Mouse (Mus musculus) activated CD4-positive, CD25-positive, alpha-beta regulatory T cell, adult 4 months (primary cell): ENCODE results near the gene Smco4. TPM values are rescaled to one million over a fixed set of nuclear protein-coding genes. Genes with fewer than 3 reads are reported as not detected.
A peak's percentile ranks its signal among the peaks of the same experiment; 100 is the strongest.
"Not testable (repeated sequence)": the region's sequence is repeated elsewhere in the genome, so short reads cannot be mapped to it uniquely, and the experiment has no call there.

Source experiments
- ATAC-seq: one replicate; pipeline ENCODE4 v1.8.0; 2017
- polyA plus RNA-seq, 2 experiments: library from polyadenylated mRNA; unstranded; fragments of 100-300 nt; shearing (Covaris generic); gene quantifications; one replicate each; pipeline ENCODE4 v1.2.1; 2017

Smco4 gene
- polyA plus RNA-seq, 2 experiments from 2014 or later, result 26.7 to 55.5 TPM

GRCm38 (mm10) chr9:15541735-15542354, 48.6 kb downstream of the Smco4 start:
- ATAC-seq, result peak; percentile 9

- peak; percentile 83 for ATAC-seq
Observed at GRCm38 (mm10) chr9:15550461-15550961, 57.3 kb downstream of the Smco4 start.

- not testable (repeated sequence) for ATAC-seq
Observed at GRCm38 (mm10) chr9:15551073-15551472, 57.8 kb downstream of the Smco4 start.

- no peak for ATAC-seq
Observed at GRCm38 (mm10) chr9:15551933-15552851, 59.0 kb downstream of the Smco4 start.

- no peak for ATAC-seq
Observed at GRCm38 (mm10) chr9:15553322-15553721, 60.1 kb downstream of the Smco4 start.

GRCm38 (mm10) chr9:15560451-15560850, 67.2 kb downstream of the Smco4 start:
- no peak for ATAC-seq

- no peak for ATAC-seq
Observed at GRCm38 (mm10) chr9:15562353-15562752, 69.1 kb downstream of the Smco4 start.

GRCm38 (mm10) chr9:15574750-15575454, 81.7 kb downstream of the Smco4 start:
- ATAC-seq, result no peak

GRCm38 (mm10) chr9:15578427-15578826, 85.2 kb downstream of the Smco4 start:
- no peak for ATAC-seq

- ATAC-seq, result no peak
Observed at GRCm38 (mm10) chr9:15578946-15579345, 85.7 kb downstream of the Smco4 start.

GRCm38 (mm10) chr9:15580176-15580575, 86.9 kb downstream of the Smco4 start:
- ATAC-seq, result peak; percentile 40

- peak; percentile 40 for ATAC-seq
Observed at GRCm38 (mm10) chr9:15582026-15582425, 88.8 kb downstream of the Smco4 start.

- no peak for ATAC-seq
Observed at GRCm38 (mm10) chr9:15584209-15584608, 91.0 kb downstream of the Smco4 start.

GRCm38 (mm10) chr9:15585956-15586355, 92.7 kb downstream of the Smco4 start:
- no peak for ATAC-seq

- ATAC-seq, result peak; percentile 59
Observed at GRCm38 (mm10) chr9:15587157-15587854, 94.1 kb downstream of the Smco4 start.

GRCm38 (mm10) chr9:15594148-15594547, 100.9 kb downstream of the Smco4 start:
- no peak for ATAC-seq

Other genes starting within 250 kb of the Smco4 start
- 10 to 100 TPM; 23.7 to 33.2 TPM for gene Med17, start 213.5 kb upstream of the Smco4 start, polyA plus RNA-seq
- gene Taf1d, start 187.2 kb upstream of the Smco4 start, polyA plus RNA-seq, result 100 to 1,000 TPM; 111 to 135 TPM
- gene 4931406C07Rik, start 187.0 kb upstream of the Smco4 start, polyA plus RNA-seq, result 1 to 10 TPM; 3.4 to 3.7 TPM
- gene Cep295, start 135.6 kb upstream of the Smco4 start, polyA plus RNA-seq, result 10 to 100 TPM; 19.1 to 25.8 TPM
- gene Deup1, start 134.5 kb downstream of the Smco4 start, polyA plus RNA-seq, result under 1 TPM in 1 of 2 experiments, not detected in 1; 0.24 TPM
- 1 to 10 TPM; 3.7 to 3.9 TPM for gene Slc36a4, start 216.3 kb downstream of the Smco4 start, polyA plus RNA-seq